Mouse (Mus musculus) cerebellum, adult 11 months (tissue): ENCODE results near the gene Slc35b1.
"Not testable (repeated sequence)": the region's sequence is repeated elsewhere in the genome, so short reads cannot be mapped to it uniquely, and the experiment has no call there.

Source experiments
- DNase-seq: peaks from one replicate; pipeline ENCODE4 v3.0.0; 2022

Gene Slc35b1

DNA sequence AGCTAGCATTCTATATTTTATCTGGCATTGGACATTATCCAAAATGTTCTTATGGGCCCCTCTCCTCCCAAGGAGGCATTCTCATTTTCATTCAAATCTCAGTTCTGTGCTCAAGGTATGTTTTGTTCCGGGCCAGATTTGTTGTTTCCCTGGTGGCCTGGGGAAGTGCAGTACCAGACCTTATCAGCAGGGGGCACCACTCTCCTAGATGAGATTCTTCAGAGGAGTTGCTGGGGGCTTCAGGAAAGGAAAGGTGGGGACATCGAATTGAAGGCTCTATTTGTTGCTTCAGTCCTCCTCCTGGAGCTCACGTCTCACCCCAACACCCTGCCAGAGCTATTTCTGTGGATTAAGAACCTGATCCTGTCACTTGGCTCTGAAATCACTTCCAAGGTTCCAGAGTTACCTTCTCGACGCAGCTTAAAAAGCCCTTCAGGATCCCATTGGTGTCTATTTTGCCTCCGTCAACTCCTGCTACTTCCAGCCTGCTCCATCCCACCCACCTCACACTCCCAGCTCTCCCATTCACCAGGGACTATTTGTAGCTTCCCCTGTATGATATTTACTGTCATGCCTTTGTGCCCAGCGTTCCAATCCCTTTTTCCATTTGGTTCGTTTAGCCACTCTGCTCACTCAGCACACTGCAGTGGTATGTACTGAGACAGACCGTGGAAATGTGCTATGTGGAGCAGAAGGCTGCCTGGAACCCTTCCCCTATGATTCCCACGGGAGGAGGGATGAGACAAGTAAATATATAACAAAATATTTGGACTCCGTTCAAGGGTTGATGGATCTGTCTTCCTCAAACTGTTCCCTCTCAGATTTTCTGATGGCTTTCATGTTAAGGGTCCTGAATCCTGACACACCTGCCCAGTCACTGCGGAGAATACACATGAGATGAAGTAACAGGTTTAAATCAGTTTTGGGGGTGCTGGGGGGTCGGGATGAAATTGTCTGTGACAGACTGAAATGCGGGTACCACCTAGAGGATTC is 13.6 kb downstream of the Slc35b1 start:
- peak; percentile 76 for DNase-seq

DNA sequence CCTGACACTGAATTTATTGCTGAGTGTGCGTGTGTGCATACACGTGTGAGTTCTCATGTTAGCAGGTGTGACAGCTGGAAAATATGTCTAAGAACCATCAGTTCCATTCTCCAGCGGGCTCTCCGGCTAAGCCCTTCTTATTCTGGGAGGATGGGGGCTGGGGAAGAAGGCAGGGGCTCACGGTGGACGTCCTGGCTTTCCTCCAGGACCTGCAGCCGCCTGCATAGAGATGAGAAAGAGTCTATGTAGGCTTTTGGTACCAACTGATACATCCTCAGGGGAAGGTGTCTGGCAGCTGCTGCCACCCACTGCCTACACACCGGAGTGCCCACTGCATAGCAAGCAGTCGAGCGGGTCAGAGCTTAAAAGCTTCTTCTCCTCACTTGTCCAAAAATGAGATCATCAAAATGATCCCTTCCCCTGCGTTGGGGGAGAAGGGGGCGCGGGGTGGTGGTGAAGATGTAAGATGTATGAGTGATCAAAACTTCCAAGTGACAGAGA is 15.1 kb downstream of the Slc35b1 start:
- DNase-seq: no peak

DNA sequence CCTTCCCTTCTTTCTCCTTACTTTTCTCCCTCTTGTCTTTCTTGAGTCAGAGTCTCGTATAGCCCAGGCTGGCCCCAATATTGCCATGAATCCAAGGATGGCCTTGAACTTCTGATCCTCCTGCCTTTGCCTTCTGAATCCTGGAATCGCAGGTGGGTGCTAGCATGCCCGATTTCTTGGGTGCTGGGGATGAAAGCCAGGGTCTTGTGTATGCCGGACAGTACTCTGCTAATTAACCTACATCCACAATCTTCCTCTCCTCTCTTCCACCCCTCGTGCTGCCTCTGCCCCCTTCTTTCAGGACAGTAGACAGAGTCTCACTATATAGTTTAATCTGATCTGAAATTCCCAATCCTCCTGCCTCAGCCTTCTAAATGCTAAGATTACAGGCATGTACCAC is 17.1 kb downstream of the Slc35b1 start:
- DNase-seq: no peak

DNA sequence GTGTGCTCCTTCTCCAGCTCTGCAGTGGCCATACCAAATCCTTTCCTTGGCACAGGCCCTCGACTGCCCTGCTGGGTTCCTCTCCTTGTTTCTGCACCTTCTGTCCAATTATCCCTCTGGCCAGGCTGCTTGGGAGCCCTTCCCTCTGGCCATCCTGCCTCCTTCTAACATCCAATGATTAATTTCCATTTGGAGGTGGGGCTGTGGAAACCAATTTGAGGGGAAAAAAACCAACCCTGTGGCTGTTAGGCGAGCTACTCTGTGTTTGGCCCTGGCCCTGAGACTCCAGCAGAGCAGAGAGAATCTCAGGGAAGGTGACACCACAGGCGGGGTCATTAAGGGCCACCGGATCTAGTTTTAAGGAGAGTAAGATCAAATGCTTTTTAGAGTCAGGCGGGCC is 17.7 kb downstream of the Slc35b1 start:
- DNase-seq: peak; percentile 86

DNA sequence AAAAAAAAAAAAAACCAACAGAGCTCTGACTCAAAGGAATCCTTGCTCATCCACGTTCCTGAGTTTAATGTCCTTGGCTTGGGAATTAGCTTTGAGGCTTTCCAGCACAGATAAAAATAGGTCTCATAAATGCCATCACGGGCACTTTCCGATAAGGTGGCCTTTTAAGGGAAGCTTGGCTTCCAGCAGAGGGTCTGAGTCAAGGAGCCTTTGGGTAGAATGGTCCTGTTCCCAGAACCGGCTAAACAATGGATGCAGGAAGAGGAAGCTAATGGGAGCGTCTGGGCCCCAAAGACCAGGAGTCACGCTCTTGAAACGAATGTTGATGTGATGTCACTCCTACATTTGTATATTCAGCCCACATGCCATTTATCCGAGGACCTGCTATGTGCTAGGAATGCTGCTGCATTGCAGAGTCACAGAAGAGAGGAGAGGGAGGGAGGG is 18.2 kb downstream of the Slc35b1 start:
- no peak for DNase-seq

DNA sequence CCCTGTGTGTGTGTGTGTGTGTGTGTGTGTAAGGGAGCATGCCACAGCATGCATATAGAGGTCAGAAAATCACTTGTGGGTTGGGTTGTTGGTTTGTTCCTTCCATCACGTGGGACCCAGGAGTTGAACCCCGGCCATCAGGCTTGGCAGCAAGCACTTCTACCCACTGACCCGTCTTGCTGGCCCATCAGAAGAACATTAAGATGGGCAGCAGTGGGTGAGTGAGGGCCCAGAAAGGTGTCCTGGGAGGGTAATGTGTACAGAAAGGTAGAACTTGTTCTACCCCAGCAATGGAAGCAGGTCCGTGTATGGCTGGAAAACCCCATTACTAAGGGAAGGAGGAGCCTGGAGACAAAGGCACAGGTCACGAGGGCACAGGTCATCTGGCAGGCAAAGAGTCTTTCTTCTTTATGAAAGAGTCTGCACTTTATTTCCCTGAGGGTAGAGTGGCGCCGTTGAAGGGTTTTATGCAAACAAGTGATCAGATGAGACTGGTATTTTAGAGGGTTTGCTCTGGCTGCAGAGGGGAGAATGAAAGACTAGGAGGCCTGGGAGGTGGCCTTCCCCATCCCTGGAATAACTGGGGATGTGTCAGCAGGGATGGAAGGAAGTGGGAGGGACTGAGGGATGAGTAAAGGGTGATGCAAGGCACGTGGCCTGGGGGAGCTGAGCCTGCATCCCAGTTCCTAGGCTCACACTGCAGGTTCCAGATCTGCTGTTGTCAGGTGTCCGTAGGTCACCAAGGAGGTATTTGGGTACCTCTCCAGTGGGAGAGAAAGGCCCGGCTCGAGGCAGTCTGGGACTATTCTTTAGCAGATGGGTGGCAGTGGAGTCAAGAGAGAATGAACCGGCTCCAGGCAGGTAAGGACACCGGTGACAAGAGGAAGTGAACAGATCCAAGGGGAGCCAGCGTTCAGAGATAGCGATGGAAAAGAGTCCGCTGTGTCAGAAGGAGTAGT is 19.2 kb downstream of the Slc35b1 start:
- no peak for DNase-seq

DNA sequence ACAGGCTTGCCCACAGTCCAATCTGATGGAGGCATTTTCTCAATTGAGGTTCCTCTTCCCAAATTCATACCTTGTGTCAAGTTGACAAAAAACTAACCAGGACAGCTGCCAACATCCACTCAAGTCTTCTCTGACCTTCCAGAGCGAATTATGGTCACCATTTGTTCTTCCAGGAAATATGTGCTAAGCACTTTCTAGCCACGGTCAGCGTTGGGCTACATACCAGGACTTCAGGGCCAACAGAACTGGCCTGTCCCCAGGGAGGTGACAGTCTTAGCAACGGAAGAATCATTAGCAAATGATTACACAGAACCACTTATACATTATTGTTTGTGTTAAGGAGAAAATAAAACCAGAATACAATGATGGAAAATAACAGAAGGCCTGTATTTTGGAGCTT is 21.3 kb downstream of the Slc35b1 start:
- no peak for DNase-seq

DNA sequence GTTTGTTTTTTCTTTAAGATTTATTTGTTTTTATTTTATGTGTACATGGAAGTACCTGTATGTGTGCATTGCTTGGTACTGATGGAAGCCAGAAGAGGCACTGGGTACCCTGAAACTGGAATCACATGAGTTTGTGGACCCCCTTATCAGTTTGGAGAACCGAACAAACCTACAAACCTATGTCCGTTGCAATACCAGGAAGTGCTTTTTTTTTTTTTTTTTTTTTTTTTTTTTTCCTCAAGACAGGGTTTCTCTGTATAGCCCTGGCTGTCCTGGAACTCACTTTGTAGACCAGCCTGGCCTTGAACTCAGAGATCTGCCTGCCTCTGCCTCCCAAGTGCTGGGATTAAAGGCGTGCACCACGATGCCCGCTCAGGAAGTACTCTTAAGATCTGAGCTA is 21.9 kb downstream of the Slc35b1 start:
- not testable (repeated sequence) for DNase-seq

DNA sequence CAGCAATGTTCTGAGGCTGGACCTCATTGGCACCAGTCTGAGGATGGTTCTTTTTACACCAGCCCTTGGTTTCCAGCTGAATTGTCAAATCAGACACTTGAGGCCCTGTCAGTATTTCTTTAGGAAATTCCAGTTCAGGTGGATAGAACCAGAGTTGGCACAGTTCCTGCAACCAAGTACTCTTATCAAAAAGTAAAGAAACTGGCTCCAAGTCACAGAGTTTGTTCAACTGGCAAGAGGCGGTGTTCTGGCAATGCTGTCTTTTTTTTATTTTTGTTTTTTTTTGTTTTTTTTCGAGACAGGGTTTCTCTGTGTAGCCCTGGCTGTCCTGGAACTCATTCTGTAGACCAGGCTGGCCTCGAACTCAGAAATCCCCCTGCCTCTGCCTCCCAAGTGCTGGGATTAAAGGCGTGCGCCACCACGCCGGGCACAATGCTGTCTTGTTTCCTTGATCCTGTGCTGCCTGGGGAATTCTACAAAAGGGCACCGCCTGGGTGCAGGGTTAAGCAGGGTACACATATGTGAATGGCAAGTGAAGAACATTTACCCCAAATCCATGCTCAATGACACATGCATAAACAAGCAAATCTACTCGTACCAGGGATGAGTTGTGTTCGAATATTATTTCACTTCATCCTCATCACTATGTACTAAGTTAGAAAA is 25.1 kb downstream of the Slc35b1 start:
- no peak for DNase-seq

DNA sequence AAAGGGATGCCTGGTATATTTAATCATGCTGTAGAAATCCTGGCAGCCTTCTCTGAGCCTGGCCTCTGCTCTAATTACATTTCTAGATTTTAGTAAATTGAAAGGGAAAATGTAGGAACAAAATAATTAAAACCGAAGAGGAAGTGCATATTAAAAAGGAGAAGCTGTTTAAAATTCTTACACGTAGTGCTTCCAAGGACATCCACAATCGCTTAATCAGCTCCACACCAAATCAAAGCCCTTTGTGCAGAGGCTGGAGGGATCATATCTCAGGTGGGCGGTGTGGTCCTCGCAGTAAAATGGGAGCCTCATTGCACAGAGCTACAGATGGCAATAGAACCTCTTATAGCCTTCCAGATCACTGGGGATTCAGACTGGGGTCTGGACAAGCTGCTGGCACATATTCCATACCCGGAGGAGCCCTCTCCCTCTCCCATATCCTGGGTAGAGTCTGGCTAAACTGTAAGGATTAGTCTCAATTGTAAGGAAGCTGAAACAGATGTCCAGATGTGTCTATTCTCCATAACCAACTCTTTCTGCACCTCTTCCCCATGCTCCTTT is 27.0 kb downstream of the Slc35b1 start:
- DNase-seq: no peak

DNA sequence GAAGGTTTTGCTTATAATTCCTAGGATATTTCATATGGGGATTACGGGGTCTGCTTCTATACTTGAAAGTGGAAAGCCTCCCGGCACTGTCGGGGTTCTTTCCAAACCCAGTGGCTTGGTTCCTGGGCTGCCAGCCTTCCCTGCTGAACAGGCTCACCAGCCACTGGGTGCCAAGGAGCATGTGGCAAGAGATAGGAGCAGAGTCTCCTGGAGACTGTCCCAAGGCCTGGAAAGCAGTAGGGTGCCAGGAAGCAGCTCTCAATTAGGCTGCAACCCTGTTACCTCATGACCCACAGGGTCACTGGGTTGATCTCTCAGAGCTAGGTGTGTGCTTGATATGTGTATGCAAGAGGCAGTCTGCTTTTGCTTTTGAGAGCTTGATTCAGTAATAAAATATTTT is 28.1 kb downstream of the Slc35b1 start:
- DNase-seq: no peak

DNA sequence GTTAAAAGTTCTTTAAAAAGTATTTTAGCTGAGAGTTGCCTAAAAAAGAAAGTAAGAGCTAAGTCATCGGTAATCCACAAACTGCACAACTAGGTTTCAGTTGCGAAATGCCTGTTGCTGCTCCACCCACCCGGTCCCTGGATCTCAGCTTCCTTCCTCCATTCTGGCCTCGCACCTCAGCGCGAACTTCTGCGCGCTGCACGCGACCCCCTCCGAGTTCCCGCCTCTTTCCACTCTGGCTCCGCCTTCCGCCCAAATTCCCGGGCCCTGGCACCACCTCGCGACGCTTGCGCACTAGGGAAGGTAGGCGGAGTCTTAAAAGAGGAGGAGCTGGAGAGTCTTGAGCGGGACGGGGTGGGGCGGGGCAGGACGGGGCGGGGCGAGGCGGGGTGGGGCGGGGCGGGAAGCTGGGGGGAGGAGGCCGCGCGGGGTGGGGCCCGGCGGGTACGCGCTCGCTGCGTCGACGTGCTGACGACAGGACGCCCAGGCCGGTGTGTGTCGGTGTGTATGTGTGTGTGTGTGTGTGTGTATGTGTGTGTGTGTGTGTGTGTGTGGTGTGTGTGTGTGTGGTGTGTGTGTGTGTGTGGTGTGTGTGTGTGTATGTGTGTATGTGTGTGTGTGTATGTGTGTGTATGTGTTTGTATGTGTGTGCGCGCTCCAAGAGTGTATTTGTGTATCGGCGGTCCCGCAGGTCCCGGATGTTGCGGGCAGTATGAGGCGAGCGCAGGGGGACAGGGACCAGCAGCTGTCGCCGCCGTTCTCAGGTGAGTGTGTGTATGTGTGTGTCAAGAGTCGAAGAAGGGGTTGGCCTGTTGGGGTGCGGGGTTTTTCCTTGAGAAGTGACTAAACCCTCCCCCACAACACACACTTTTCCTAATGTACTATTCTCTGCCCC is 29.4 kb downstream of the Slc35b1 start, which contains the start of gene Spop:
TSS of gene Spop (plus strand) at position 440 of the 895 bp plus-strand sequence.
- DNase-seq: peak; percentile 88

DNA sequence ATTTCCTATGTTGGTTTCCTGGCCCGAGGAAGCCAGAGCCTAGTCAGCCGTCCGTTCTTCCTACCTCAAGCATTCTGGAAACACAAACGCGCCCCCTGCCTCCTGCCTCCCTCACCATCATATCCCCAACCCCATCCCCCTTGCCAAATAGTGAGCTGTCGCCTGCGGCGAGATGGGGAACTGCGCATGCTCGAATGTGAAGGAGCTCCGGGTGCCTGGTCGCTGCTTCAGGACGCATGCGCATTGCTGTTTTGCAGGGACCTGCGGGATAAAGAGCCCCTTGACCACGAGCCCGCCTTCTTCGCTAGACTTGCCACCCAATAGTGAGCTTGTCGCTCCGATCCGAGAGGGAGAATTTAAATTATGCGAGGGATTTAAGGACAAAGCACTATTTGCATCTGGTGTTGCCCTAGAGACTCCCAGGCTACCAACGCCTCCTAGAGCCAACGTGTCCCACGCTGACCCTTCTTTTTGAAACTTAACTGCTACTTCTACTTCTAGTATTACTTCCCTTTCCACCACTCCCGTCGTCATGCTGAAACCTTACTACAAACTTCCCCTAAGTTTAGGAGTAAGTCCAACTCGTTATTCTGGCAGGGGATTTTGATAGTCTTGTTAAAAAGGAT is 30.2 kb downstream of the Slc35b1 start:
- peak; percentile 94 for DNase-seq

DNA sequence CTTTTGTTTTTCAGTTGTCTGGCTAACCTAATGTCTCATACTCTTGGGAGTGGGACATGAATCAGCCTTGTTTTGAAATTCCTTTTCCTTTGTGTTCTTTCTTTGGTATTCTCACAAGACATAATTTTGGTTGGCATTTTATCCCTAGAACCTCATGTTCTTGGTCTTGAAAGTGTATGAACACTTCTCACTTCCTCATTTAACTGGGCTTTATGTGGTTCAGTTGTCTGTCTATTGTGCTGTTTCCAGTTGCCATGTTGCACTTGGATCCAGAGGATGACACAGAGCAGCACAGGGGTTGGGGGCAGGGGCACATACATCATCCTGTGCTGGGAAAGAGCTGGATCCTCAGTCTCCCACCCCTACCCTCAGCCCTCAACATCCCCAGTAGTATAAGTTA is 31.4 kb downstream of the Slc35b1 start:
- no peak for DNase-seq

DNA sequence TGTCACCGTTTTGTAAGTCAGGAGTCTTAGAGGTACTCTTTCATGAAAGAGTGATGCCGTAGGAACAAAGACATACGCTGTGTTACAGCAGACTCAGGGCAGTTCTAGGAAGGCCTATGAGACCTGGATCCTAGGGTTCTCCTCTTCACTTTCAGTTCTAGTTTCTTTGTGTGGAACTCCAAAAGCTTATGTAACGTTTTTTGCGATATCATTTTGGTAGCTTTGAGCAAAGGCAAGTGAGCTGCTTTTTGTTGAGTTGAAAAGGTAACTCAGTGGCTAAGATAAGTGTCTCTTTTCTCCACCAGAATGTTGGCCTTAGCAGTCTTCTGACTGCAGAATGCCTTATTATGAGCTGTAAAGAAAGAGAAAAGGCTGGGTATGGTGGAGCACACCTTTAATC is 32.8 kb downstream of the Slc35b1 start:
- DNase-seq: no peak

DNA sequence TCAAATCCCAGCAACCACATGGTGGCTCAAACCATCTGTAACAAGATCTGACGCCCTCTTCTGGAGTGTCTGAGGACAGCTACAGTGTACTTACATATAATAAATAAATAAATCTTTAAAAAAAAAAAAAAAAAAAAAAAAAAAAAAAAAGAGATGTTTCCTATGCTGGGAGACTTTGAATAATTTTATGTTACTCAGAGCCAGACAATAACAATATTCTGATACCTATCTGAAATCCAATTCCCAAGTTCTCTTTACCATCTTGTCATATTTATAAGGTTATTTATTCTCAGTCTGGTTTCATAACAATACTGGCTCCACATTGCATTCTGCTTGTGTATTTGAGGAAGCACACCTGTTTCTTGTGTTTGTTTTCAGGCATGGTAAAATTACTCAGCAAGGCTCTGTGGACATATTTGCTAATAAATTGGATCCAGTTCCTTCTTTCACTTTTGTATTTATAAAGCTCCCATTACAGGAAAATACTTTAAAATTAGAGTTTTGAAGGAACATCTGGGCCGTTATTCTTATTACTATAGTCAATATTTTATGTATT is 36.5 kb downstream of the Slc35b1 start:
- DNase-seq: no peak

DNA sequence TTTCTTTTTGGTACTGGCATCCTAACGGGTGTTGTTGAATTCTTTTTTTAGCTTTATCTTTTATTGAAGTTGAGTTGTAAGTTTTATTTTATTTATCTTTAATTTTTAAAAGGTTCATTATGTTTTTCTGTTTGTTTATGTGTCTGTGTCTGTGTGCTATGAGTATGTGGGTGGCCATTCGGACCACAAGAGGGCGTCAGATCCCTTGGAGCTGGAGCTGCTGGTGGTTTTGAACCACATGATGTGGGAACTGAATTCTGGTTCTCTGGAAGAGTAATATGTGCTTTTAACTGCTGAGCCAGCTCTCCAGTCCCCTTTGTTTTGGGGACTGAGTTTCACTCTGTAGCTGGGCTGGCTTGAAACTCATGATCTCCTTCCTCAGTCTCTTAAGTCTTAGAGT is 39.0 kb downstream of the Slc35b1 start:
- no peak for DNase-seq

DNA sequence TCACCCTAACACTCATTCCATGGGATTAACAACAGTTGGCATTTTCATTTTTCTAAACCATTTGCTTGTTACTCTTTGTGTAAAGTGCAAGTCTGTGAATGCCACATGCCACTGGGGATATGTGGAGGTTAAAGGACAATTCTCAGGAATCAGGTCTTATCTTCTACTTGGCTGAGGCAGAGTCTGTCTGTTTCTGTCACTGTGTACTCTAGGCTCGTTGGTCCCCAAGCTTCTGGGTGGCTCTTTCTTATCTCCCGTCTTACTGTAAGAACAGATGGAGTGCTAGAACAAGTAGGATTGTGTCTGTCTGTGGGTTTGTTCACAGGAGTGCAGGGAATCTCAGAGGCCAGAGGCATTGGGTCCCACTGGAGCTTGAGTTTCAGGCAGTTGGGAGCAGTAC is 46.9 kb downstream of the Slc35b1 start:
- DNase-seq: no peak

DNA sequence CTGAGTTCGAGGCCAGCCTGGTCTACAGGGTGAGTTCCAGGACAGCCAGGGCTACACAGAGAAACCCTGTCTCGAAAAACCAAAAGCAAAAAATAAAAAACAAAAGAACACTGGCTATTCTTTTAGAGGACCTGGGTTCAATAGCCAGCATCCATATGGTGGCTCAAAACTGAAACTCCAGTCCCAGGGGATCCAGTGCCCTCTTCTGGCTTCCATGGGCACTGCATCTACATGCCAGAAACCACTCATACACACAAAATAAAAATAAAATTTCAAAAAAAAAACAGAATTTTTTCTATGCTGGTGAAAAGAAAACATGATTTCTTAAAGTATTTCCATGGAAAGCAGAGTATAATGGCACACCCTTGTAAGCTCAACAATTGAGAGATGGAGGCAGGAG is 47.7 kb downstream of the Slc35b1 start:
- DNase-seq: no peak
